Mouse (Mus musculus) testis, adult 2 months (tissue): ENCODE results near the gene Kdsr. TPM values are rescaled to one million over a fixed set of nuclear protein-coding genes. Genes with fewer than 3 reads are reported as not detected.
A peak's percentile ranks its signal among the peaks of the same experiment; 100 is the strongest.

ENCODE experiments used
- H3K27ac ChIP-seq: fragments of 200-500 bp; 2 replicates; pipeline ENCODE4 v1.5.1; 2012; ENCODE audit warnings: low read depth, low read length; ENCODE audit not compliant: control insufficient read depth, insufficient read depth
- H3K27me3 ChIP-seq: fragments of 200-500 bp; 2 replicates; pipeline ENCODE4 v1.6.1; 2012; ENCODE audit warnings: mild to moderate bottlenecking, low read length, moderate library complexity; ENCODE audit not compliant: control insufficient read depth, insufficient read depth
- H3K36me3 ChIP-seq: fragments of 200-500 bp; 2 replicates; pipeline ENCODE4 v1.6.1; 2012; ENCODE audit warnings: mild to moderate bottlenecking, low read length; ENCODE audit not compliant: control insufficient read depth, insufficient read depth
- H3K4me1 ChIP-seq: fragments of 200-500 bp; 2 replicates; pipeline ENCODE4 v1.6.1; 2012; ENCODE audit warnings: low read length; ENCODE audit not compliant: control insufficient read depth, insufficient read depth
- H3K4me3 ChIP-seq: fragments of 200-500 bp; 2 replicates; pipeline ENCODE4 v1.5.1; 2012; ENCODE audit warnings: low read depth, mild to moderate bottlenecking, low read length, moderate library complexity, mixed read lengths; ENCODE audit not compliant: control insufficient read depth
- CTCF ChIP-seq: fragments of 200-500 bp; IDR thresholded peaks from 2 replicates; pipeline ENCODE4 v1.5.1; 2012; ENCODE audit warnings: low read depth, mild to moderate bottlenecking, inconsistent platforms, low read length, moderate library complexity; ENCODE audit not compliant: control insufficient read depth, insufficient read depth, insufficient replicate concordance
- POLR2A ChIP-seq: fragments of 200-500 bp; IDR thresholded peaks from 2 replicates; pipeline ENCODE4 v1.6.1; 2012; ENCODE audit warnings: low read depth, mild to moderate bottlenecking, inconsistent platforms, low read length, moderate library complexity; ENCODE audit not compliant: control insufficient read depth
- polyA plus RNA-seq: library from polyadenylated mRNA; depleted of rRNA; stranded (reverse); fragments of >200 nt; gene quantifications from 2 replicates; pipeline ENCODE4 v1.2.3, GENCODE M21; 2012

The Kdsr gene
- polyA plus RNA-seq, 1 experiment, result 1.5 TPM

GRCm38 (mm10) chr1:106758734-106759571, 574 bp downstream of the Kdsr start:
- TF ChIP-seq CTCF (no peak), POLR2A (no peak)
- Histone ChIP-seq H3K27ac (peak overlapping the region; percentile 68), H3K4me3 (peak overlapping the region; percentile 85), H3K4me1 (peaks cover 7% of the 10 kb centered on the region), H3K27me3 (no peaks in the 10 kb centered on the region), H3K36me3 (no peaks in the 10 kb centered on the region)

DNA sequence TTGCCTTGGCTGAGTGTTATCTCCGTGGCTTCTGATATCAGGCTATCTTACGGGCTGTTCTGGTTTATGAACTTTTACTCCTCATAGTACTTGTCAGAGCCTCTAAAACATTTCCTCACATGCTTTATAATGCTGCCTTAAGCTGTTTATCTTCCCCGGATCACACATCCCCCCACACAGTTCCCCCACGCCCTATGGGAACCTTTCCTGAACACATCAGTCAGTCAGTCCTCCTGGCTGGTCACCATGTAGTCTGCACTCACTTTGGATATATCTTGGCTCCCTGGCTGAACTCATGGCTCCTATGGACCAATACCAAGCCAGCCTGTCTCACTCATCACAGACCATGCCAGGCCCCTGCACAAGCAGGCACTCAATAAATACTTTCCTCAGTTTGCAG, 2.9 kb downstream of the Kdsr start:
- no peak overlapping the region for H3K4me3 ChIP-seq
- H3K36me3 ChIP-seq, result no peaks in the 10 kb centered on the region
- no peak overlapping the region for H3K27ac ChIP-seq
- peaks cover 7% of the 10 kb centered on the region for H3K4me1 ChIP-seq
- H3K27me3 ChIP-seq, result no peaks in the 10 kb centered on the region
- TF ChIP-seq POLR2A (no peak), CTCF (no peak)

GRCm38 (mm10) chr1:106752013-106752412, 7.5 kb downstream of the Kdsr start:
- H3K4me1 ChIP-seq, result no peaks in the 10 kb centered on the region
- no peak overlapping the region for H3K27ac ChIP-seq
- no peak overlapping the region for H3K4me3 ChIP-seq
- H3K27me3 ChIP-seq, result no peaks in the 10 kb centered on the region
- H3K36me3 ChIP-seq, result no peaks in the 10 kb centered on the region
- no peak for TF ChIP-seq CTCF
- TF ChIP-seq POLR2A, result no peak

DNA sequence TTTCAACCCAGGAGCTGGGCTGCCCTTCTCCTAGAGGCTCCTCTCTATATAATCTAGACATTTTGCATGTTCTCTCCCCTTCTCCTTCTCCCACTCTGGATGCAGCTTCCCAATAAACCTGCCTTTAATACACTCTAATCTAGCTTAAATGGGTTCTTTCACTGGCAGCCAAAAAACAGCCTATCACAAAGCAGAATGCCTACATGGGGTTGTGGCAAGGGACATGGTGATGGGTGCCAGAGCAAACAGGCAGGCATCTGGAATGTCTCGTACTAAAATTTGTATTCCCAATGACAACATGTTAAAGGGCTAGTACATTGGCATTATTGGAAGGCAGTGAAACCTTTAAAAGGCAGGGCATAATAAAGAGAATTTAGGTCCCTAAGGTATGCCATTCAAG, 8.9 kb downstream of the Kdsr start:
- Histone ChIP-seq H3K27ac (no peak overlapping the region), H3K4me3 (no peak overlapping the region), H3K36me3 (no peaks in the 10 kb centered on the region), H3K27me3 (no peaks in the 10 kb centered on the region), H3K4me1 (no peaks in the 10 kb centered on the region)
- TF ChIP-seq POLR2A (no peak), CTCF (no peak)

DNA sequence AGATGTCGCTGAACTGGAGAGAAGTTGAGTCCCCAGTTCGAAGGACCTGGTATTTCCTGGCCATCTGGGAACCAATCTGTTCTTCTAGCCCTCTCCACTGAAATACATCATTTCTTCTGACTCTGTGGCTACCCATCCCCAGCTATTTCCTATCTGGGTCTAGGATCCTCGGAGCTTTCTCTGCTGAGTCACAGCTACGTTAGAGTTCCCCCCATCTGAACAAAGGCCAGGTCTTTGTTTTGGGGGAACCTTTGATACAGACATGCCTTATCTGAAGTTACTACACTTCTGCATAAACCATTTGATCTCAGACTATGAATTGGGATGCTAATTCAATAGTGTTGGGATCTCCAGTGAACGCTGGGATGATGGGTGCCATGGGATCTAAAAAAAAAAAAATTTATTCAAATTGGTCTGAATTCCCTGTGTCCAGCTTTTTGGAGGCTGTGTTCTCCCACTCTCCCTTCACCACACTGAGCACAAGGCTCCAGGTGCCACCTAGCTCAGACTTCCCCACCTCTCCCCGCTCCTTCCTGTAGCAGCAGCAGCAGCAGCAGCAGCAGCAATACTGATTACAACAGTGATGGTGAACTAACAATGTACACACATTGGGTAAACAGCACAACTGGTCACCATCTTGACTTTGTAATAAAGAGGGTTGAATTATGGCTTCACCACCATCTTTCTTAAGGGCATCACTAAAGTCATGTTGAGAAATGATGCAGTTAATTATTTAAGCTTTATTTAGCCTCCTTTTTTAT, 10.8 kb downstream of the Kdsr start:
- H3K27ac ChIP-seq, result no peak overlapping the region
- TF ChIP-seq POLR2A (no peak), CTCF (no peak)
- no peaks in the 10 kb centered on the region for H3K36me3 ChIP-seq
- H3K4me1 ChIP-seq, result no peaks in the 10 kb centered on the region
- H3K4me3 ChIP-seq, result no peak overlapping the region
- no peaks in the 10 kb centered on the region for H3K27me3 ChIP-seq

DNA sequence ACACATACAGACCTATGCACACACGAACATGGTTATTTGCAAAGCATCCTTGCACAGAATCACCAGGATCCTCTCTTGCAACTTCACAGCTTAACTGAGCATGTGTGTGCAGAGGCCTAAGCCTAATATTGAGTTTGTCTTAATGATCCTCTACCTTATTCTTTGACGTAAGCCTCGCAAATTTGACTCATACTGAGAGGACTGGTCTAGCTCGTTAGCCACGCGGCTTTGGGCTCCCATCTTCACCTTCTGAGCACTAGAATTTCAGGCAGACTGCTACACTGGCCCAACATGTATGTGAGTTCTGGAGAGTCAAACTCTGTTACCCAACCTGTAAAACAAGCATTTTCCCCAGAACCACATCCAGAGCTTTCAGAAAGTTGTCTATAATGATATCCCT, 16.5 kb downstream of the Kdsr start:
- Histone ChIP-seq H3K4me1 (no peaks in the 10 kb centered on the region), H3K36me3 (no peaks in the 10 kb centered on the region), H3K27me3 (no peaks in the 10 kb centered on the region), H3K4me3 (no peak overlapping the region), H3K27ac (no peak overlapping the region)
- TF ChIP-seq CTCF, result no peak
- TF ChIP-seq POLR2A, result no peak

DNA sequence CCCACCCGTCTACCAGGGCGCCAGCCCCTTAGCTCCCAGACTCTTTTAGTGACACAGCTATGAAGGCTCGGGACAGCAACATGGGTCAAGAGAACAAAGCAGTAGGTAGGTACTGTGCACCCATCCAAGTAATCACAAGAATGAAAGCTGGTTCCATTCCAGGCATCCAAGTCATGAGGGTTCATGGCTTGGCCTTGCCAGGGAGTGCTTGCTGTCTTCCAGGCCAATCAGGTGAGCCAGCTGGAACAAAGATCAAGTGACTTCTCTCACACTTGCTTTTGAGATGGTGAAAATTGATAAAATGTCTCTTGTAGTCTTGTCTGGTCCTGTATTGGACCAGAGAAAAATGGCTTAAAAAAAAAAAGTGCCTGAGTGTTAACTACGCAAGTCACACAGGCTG, 18.8 kb downstream of the Kdsr start:
- Histone ChIP-seq H3K4me1 (no peaks in the 10 kb centered on the region), H3K36me3 (no peaks in the 10 kb centered on the region), H3K27ac (no peak overlapping the region), H3K4me3 (peak overlapping the region; percentile 1), H3K27me3 (no peaks in the 10 kb centered on the region)
- TF ChIP-seq POLR2A, result no peak
- no peak for TF ChIP-seq CTCF
